Mouse (Mus musculus) neural tube, embryonic 13.5 days (tissue): ENCODE results near the gene 6030408B16Rik. TPM values are rescaled to one million over a fixed set of nuclear protein-coding genes. Genes with fewer than 3 reads are reported as not detected.
A peak's percentile ranks its signal among the peaks of the same experiment; 100 is the strongest.

Experiments used
- ATAC-seq: fragments of 200-750 bp; cut with Nextera tagmentation; 2 replicates; pipeline ENCODE4 v1.8.0; 2017; ENCODE audit warnings: low read depth, mild to moderate bottlenecking, moderate TSS enrichment, moderate library complexity
- H3K27ac ChIP-seq: fragments of 300-500 bp; sonication (generic); replicated peaks from 2 replicates; pipeline ENCODE4 v1.5.1; 2015; ENCODE audit warnings: moderate library complexity, mild to moderate bottlenecking, inconsistent platforms
- H3K27me3 ChIP-seq: fragments of 300-500 bp; sonication (generic); 2 replicates; pipeline ENCODE4 v1.6.1; 2015; ENCODE audit warnings: mild to moderate bottlenecking, inconsistent platforms
- H3K36me3 ChIP-seq: fragments of 300-500 bp; sonication (generic); 2 replicates; pipeline ENCODE4 v1.6.1; 2015; ENCODE audit warnings: mild to moderate bottlenecking, inconsistent platforms
- H3K4me1 ChIP-seq: fragments of 300-500 bp; sonication (generic); replicated peaks from 2 replicates; pipeline ENCODE4 v1.6.1; 2015; ENCODE audit warnings: inconsistent platforms
- H3K4me2 ChIP-seq: fragments of 300-500 bp; sonication (generic); 2 replicates; pipeline ENCODE4 v1.6.1; 2015; ENCODE audit warnings: inconsistent platforms, mild to moderate bottlenecking, moderate library complexity
- H3K4me3 ChIP-seq: fragments of 300-500 bp; sonication (generic); 2 replicates; pipeline ENCODE4 v1.5.1; 2015; ENCODE audit warnings: mild to moderate bottlenecking, inconsistent platforms
- H3K9ac ChIP-seq: fragments of 300-500 bp; sonication (generic); 2 replicates; pipeline ENCODE4 v1.6.1; 2015; ENCODE audit warnings: moderate library complexity, mild to moderate bottlenecking, inconsistent platforms
- H3K9me3 ChIP-seq: fragments of 300-500 bp; sonication (generic); 2 replicates; pipeline ENCODE4 v1.6.1; 2016; ENCODE audit warnings: inconsistent platforms
- WGBS: fragments of 180-500 bp; shearing (Covaris S2); methylation state at CpG from one replicate; pipeline ENCODE4 v1.1.7; 2015; 5-methylcytosine and 5-hydroxymethylcytosine counted together
- polyA plus RNA-seq: library from polyadenylated mRNA; unstranded; fragments of >200 nt; fragmentation: Nextera tagmentation; extraction: Ambion mirVana; gene quantifications from 2 replicates; pipeline ENCODE4 v1.2.1, GENCODE M21; 2015

6030408B16Rik gene
- polyA plus RNA-seq, 1 experiment from 2014 or later: 0.60 TPM

DNA sequence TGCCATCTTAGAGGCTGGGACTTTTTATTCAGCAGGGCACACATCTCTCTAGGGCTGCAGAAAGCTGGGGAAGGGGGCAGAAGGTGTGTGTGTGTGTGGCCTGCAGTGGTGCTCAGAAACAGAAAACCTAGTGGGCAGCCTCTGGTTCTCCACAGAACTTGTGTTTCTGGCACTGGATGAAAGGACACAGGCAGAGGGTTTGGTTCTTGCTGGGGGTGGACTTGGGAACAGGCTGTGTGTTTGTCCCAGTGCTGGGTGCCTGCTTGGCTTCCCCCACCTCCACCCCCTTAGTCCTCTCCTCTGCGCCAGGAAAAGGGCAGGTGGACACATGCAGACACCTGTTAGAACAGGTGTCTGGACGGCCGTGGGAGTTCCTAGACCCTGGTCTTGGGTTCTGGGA is 21.9 kb upstream of the 6030408B16Rik start:
- Histone ChIP-seq H3K9ac (no peak overlapping the region), H3K36me3 (peaks cover 43% of the 10 kb centered on the region), H3K27me3 (peaks cover 26% of the 10 kb centered on the region)

DNA sequence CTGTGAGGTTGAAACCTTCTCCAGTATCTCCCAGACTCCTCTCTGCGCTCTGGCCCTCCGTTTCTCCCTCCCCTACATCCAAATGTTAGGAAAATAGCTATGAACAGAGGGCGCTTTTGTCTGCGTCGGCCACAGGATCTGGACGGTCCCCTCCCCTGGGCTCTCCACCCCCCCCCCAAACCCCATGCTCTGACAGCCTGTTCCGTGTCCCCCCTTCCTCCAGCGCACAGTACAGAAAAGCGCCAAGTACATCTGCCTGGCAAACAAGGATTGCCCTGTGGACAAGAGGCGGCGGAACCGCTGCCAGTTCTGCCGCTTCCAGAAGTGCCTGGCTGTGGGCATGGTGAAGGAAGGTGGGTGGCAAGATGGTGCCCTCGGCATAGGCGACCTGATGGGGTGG is 21.5 kb upstream of the 6030408B16Rik start:
- Histone ChIP-seq H3K4me1 (peaks cover 13% of the 10 kb centered on the region), H3K4me2 (0 out of 2 replicates have a peak overlapping the region, but pooled peaks have one; percentile 3), H3K9ac (peak overlapping the region; percentile 19; the same call in 1 of the 2 replicates), H3K9me3 (no peaks in the 10 kb centered on the region), H3K27me3 (peaks cover 22% of the 10 kb centered on the region), H3K36me3 (peaks cover 43% of the 10 kb centered on the region), H3K27ac (peak overlapping the region; percentile 29; the same call in 1 of the 2 replicates), H3K4me3 (no peak overlapping the region)
- 74% methylated on average over 15 of the region's 15 CpGs for WGBS
- no peak for ATAC-seq

More for the DNA sequence above, 21.9 kb upstream of the 6030408B16Rik start:
- H3K9me3 ChIP-seq: no peaks in the 10 kb centered on the region
- H3K4me1 ChIP-seq: peaks cover 13% of the 10 kb centered on the region
- 75% methylated on average over 3 of the region's 3 CpGs for WGBS
- ATAC-seq: no peak
- H3K27ac ChIP-seq: peak overlapping the region; percentile 29; the same call in 1 of the 2 replicates
- no peak overlapping the region for H3K4me3 ChIP-seq
- no peak overlapping the region for H3K4me2 ChIP-seq

DNA sequence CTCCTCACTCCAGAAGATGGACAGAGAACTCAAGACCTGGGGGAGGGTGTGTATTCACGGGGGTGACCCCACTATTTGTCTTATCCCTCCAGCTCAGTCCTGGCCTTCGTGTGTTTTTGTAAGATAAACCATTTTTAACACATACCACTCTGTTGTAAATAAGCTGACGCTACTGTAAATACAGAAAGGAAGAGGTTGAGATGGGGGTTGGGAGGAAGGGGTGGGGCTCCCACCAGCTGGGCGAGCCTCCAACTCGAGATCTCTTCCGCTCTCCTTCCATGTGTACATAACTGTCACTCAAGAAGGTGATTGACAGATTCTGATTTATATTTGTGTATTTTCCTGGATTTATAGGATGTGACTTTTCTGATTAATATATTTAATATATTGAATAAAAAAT is 18.6 kb upstream of the 6030408B16Rik start:
- Histone ChIP-seq H3K9ac (no peak overlapping the region), H3K36me3 (peaks cover 43% of the 10 kb centered on the region)
- no peak for ATAC-seq

DNA sequence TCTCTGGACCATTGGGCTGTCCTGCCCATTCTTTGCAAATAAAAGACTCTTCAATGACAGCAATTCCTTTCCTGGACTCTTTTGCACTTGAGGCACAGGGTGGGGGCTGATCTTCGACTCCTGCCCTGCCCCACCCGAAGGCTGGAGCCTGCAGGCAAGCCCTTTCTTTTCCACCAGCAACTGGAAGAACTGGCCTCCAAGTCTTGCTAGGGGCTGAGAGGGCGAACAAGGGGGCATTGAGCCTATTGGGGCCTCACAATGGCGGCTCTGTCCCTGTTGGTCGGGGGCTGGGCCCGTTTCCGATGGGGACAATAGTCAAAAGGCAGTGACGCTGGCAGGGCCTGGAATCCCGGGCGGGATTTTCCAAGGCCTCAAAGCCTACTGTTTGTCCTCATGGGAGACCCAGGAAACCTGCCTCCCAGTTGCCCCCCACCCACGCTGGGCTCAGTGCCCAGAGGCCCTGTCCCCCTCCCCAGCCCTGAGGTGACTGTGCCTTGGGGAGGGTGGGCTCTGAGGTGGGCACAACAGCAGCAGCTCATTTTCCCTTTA is 15.6 kb upstream of the 6030408B16Rik start:
- Histone ChIP-seq H3K4me1 (peaks cover 40% of the 10 kb centered on the region), H3K36me3 (peaks cover 19% of the 10 kb centered on the region), H3K27me3 (no peaks in the 10 kb centered on the region), H3K4me2 (no peak overlapping the region), H3K9ac (no peak overlapping the region), H3K4me3 (no peak overlapping the region), H3K27ac (peak overlapping the region; percentile 71), H3K9me3 (no peaks in the 10 kb centered on the region)
- WGBS: 23% methylated on average over 11 of the region's 11 CpGs
- ATAC-seq: peak; percentile 66

More for the DNA sequence above, 18.6 kb upstream of the 6030408B16Rik start:
- Histone ChIP-seq H3K4me1 (peaks cover 34% of the 10 kb centered on the region), H3K4me3 (no peak overlapping the region), H3K9me3 (no peaks in the 10 kb centered on the region), H3K27me3 (no peaks in the 10 kb centered on the region), H3K27ac (no peak overlapping the region), H3K4me2 (no peak overlapping the region)
- WGBS: 84% methylated on average over 6 of the region's 6 CpGs

DNA sequence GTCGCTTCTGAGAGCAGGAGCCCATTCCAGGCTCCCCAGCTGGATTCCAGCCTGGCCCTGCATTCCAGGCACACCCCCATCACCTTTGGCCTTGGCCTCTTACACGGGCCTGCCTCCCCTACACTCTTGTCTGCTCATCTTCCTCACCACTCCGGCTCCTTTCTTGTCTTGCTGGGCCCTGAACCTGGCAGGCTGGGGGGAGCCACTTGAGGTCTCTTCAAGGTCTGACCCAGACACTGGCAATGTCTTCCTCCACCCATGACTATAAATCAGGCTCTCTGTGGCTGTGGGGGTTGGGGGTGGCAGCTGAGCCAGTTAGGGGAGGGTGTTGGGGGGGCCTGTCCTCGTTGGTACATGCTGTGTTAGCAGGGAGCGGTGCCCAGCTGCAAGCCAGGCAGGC is 14.4 kb upstream of the 6030408B16Rik start:
- Histone ChIP-seq H3K4me1 (peaks cover 45% of the 10 kb centered on the region), H3K4me2 (no peak overlapping the region), H3K27ac (peak overlapping the region; percentile 71), H3K9me3 (no peaks in the 10 kb centered on the region), H3K27me3 (no peaks in the 10 kb centered on the region), H3K4me3 (no peak overlapping the region), H3K36me3 (peaks cover 8% of the 10 kb centered on the region), H3K9ac (peak overlapping the region; percentile 34; the same call in 1 of the 2 replicates)
- no peak for ATAC-seq
- WGBS: 40% methylated on average over 5 of the region's 5 CpGs

DNA sequence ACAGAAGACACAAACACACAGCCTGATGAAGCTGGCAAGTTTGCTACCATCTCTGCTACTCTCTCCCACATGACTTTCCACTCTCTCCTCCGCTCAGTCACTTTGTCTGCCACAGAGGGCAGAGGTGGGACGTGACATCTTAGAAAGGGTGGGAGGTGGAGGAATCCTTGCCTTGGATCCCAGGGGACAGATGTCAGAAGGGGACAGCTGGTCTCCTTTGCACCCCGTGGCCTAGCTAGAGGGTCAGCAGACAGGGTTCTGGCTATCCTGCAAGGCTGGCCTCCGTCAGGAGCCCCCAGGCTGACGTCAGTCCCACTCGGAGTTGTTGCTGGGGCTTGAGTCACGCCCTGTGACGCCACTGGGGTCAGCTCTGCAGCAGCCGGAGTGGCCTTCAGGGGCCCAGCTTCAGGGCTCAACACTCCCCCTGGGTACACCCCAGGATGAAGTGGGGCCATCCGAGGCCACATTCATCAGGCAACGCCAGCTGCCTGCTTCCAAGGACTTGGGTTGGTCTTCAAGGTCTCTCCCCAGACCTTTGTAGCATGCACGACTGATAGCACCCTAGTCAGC is 13.5 kb upstream of the 6030408B16Rik start:
- Histone ChIP-seq H3K9ac (no peak overlapping the region), H3K27me3 (no peaks in the 10 kb centered on the region)

DNA sequence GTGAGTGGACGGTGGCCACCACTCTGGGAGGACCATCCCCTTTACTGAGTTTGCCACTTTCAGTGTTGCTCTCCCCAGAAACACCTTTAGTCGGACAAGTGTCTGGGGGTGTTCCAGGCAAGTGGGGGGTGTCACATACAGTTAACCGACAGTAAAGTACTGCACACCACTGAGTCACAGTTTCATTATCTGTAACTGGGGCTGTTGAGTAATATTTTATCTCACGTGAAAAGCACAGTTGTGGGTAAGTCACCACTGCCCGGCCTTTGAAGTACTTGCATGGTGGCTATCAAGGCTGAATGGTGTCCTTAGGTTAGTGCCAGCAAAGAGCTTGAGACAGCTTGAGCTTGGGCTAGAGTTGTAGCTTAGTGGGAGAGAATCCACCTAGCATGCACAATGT is 10.5 kb upstream of the 6030408B16Rik start:
- Histone ChIP-seq H3K36me3 (peaks cover 14% of the 10 kb centered on the region), H3K4me1 (peaks cover 46% of the 10 kb centered on the region), H3K9ac (no peak overlapping the region), H3K27me3 (no peaks in the 10 kb centered on the region), H3K27ac (no peak overlapping the region), H3K9me3 (no peaks in the 10 kb centered on the region), H3K4me2 (0 out of 2 replicates have a peak overlapping the region, but pooled peaks have one; percentile 96), H3K4me3 (no peak overlapping the region)
- 76% methylated on average over 5 of the region's 5 CpGs for WGBS
- no peak for ATAC-seq

More for the DNA sequence above, 13.5 kb upstream of the 6030408B16Rik start:
- Histone ChIP-seq H3K4me2 (no peak overlapping the region), H3K4me3 (no peak overlapping the region), H3K27ac (peak overlapping the region; percentile 71; the same call in 1 of the 2 replicates), H3K9me3 (no peaks in the 10 kb centered on the region), H3K36me3 (no peaks in the 10 kb centered on the region), H3K4me1 (peaks cover 45% of the 10 kb centered on the region)
- WGBS: 63% methylated on average over 12 of the region's 12 CpGs
- no peak for ATAC-seq

DNA sequence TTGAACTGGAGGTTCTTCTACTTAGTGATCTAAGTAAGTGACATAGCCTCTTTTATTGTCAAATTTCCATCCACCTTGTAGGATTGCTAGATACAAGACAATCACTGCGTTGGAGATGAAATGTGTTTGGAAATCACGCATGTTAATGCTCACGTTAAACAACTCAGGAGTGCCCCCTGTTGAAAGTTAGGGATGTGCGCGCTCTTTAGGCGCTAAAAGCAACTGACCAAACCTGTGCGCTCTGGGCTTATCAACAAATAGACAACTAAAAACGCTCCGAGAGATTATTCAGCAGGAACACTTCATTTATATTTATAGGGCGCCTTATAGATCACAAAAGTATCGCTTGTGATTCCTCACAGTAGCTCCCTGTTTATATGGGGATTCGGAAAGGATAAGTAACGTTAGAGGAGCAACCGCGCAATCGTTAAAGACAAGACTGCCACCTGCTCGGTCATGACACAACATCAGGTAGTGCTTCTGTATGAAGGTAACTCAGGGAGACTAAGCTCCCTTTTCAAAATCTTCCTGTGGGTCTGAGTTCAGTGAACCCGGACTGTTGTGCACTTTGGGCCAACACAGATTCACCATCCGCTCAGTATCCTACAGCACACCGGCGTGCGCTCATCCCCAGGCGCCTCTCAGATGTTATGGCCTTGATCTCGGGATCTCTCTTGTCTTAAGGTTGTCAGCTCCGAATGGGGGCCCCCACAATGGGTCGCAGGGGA is 9.7 kb upstream of the 6030408B16Rik start:
- Histone ChIP-seq H3K4me2 (peak overlapping the region; percentile 96), H3K4me3 (peak overlapping the region; percentile 81), H3K9ac (peak overlapping the region; percentile 86), H3K36me3 (peaks cover 22% of the 10 kb centered on the region), H3K4me1 (peaks cover 37% of the 10 kb centered on the region), H3K27ac (0 out of 2 replicates have a peak overlapping the region, but pooled peaks have one; percentile 49), H3K9me3 (no peaks in the 10 kb centered on the region), H3K27me3 (no peaks in the 10 kb centered on the region)
- 1% methylated on average over 26 of the region's 26 CpGs for WGBS
- ATAC-seq: peak; percentile 47; the same call in 1 of the 2 replicates

DNA sequence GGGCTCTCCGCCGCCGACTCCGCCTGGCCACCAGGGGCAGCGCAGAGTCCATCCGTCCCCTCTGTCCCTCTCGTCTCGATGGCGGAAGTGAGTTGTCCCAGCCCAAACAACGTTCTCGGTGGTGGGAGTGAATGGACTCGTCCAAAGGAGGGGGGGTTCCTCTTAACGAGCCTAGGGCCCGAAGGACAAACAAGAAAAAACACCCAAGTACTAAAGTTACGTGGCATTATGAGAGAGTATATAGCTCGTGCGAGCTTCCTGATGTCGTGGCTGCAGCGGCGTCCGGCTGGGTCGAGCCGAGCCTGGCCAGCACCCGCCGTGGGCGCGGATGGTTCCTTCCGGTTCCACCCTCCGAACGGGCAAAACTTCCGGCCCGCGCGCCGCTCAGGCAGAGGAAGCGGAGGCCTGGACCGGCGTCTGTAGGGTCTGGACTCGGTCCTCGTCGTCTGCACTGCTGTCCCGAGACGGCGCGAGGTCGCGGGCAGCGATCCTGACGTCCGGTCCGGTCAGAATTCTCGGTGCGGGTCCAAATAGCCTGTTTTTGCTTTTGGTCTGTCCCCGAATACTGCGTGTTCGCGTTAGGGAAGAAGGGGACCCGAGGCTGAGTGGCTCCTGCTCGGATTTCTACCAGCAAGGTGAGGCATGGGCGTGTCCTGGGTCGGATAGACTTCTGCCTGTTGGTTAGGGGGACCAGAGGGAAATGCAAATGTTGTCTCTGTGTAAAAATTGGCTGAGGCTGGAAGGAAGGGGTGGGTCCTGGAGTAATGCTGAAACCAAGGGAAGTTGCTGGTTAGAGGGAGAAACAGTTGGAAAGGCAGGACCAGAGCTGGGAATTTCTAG is 8.9 kb upstream of the 6030408B16Rik start, which contains the start of gene Atg101:
TSS of gene Atg101 (plus strand) at position 362 of the 840 bp plus-strand sequence.
- peaks cover 30% of the 10 kb centered on the region for H3K36me3 ChIP-seq
- no peaks in the 10 kb centered on the region for H3K9me3 ChIP-seq
- peak within 1 kb of the TSS; percentile 96 for H3K4me2 ChIP-seq
- WGBS: under 1% methylated on average over 61 of the region's 61 CpGs
- peaks cover 29% of the 10 kb centered on the region for H3K4me1 ChIP-seq
- no peaks in the 10 kb centered on the region for H3K27me3 ChIP-seq
- peak within 1 kb of the TSS; percentile 74 for H3K27ac ChIP-seq
- ATAC-seq: peak; percentile 92
- H3K9ac ChIP-seq: peak within 1 kb of the TSS; percentile 86
- H3K4me3 ChIP-seq: peak within 1 kb of the TSS; percentile 81

DNA sequence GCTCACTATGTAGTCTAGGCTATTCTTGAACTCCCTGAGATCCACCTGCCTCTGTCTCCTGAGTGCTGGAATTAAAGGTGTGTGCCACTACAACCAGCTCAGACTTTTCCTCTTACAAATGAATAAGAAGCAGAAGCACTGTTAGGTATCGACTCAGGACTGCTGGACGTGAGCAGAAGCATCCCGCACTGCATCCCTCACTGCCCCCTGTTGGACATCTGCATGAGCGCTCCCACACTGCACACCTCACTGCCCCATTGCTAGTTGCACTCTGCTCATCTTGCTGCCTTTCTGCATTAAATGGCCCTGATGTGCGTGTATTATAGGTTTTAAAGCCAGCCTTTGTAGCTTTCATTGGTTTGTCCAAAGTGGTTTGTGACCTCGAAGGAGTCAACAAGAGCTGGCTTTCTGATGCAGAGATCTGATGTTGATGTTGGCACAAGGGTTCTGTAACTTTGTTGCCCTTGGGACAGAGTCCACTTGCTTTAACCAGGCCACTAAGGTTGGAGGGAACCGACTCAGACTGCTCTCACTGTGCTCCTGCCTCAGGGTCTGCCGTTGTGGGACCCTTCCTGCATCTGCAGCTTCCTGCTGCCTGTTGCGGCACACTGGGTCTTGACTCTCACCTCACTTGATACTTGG is 6.8 kb upstream of the 6030408B16Rik start:
- peaks cover 51% of the 10 kb centered on the region for H3K36me3 ChIP-seq
- no peak overlapping the region for H3K4me3 ChIP-seq
- H3K9me3 ChIP-seq: no peaks in the 10 kb centered on the region
- H3K27ac ChIP-seq: no peak overlapping the region
- no peak overlapping the region for H3K9ac ChIP-seq
- no peak overlapping the region for H3K4me2 ChIP-seq
- no peaks in the 10 kb centered on the region for H3K27me3 ChIP-seq
- peaks cover 22% of the 10 kb centered on the region for H3K4me1 ChIP-seq
- no peak for ATAC-seq
- 74% methylated on average over 9 of the region's 9 CpGs for WGBS

DNA sequence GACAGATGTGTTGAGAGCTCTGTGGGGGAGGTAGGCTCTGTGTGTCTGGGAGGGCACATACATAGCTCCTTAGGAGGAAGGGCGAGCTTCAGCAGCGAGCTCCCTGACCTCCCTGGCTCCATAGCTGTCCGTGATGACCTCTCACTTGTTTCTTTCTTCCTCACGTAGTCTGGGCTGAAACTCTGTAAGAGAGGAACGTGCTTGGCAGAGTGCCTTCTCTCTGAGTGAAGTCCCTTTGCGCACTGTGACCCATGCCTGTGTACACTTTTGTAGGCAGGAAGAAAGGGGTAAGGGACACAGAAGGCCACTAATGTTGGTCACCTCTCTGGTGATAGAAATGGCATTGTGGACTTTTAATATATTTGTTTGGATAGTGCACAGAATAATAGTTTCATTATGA is 5.7 kb upstream of the 6030408B16Rik start:
- H3K27ac ChIP-seq: no peak overlapping the region
- peaks cover 61% of the 10 kb centered on the region for H3K36me3 ChIP-seq
- no peak for ATAC-seq

More for the DNA sequence above, 5.7 kb upstream of the 6030408B16Rik start:
- Histone ChIP-seq H3K4me2 (no peak overlapping the region), H3K4me3 (no peak overlapping the region), H3K9me3 (no peaks in the 10 kb centered on the region), H3K4me1 (peaks cover 22% of the 10 kb centered on the region), H3K9ac (no peak overlapping the region), H3K27me3 (no peaks in the 10 kb centered on the region)
- 92% methylated on average over 6 of the region's 6 CpGs for WGBS
